Mouse (Mus musculus): ENCODE measurements around the gene Lrrc28. TPM values are rescaled to one million over a fixed set of nuclear protein-coding genes. Genes with fewer than 3 reads are reported as not detected.

Lrrc28 gene
- 30.2 and 32.2 TPM in 2 replicates for polyA plus RNA-seq (2012; rRNA removed; ENCODE audit: low replicate concordance)

DNA sequence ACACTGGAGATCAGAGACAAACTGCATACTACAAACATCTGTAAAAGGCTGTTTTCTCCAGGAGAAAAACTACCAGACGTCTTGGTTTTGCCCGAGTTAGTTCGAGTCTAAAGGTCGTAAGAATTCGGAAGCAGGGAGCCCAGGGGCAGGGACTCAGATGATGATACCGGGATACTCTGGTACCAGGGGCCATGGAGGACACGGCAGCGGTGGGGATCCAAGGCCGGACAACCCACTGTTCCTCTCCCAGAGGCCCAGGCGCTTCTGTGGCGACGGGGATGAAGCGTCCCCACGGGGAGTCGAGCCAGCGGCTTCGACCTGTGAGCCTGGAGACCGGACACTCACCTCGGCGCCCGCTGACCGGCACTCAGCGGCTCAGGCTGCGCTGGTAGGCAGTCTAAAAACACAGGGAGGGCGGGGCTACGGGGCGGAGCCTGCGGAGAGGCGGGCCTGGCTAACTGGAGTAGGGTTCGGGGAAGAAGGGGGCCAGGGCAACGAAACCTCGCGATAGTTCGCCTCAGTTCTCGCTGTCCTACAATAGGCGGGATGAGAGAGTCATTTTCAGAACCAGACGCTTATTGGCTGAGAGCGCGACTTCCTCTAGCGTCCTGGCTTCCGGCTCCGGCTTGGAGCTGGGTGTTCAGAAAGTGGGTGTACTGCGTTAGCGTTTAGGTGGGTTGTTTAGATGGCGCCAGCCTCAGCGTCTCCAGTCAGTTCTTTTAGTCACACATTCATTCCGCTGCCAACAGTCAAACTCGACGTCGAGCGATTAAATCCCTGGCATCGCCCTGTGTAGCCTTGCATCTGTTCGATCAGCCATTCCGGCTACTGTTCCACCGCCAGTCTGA is at the start of gene Lrrc28:
Lrrc28 (minus strand) TSS at position 436 of the 848 bp plus-strand sequence.

DNA sequence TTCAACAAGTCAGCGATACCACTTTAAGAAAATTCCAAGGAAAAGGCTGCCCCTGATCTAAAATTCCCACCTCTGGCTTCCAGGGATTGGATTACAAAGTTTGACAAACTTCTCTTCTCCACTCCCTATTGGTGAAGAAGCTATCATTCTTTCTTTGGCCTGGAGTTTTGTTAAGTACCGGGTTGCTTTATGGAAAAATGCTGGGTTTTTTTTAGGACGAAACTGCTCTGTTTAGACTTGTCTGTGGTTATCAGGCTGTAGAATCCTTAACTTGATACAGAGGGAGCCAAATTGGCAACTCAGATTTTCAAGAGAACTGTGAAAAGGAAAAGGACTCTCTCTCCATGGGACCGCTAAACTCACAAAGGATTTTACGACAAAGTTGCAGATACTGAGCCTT is 2.2 kb upstream of the Lrrc28 start, which contains the start of gene Ttc23:
Ttc23 (plus strand) TSS at position 134 of the 400 bp plus-strand sequence.

Other genes with a start within 250 kb of the Lrrc28 start
- 8.8 and 13.2 TPM in 2 replicates for gene Ttc23, start 2.1 kb upstream of the Lrrc28 start, polyA plus RNA-seq (2012; rRNA removed; ENCODE audit: low replicate concordance)
- 4.1 and 12.6 TPM in 2 replicates for gene Synm, start 114.5 kb upstream of the Lrrc28 start, polyA plus RNA-seq (2012; rRNA removed; ENCODE audit: low replicate concordance)

All from subcutaneous adipose tissue, adult 2 months (tissue).